Mouse (Mus musculus) midbrain, embryonic 14.5 days (tissue): ENCODE results near the gene Ccdc88b. TPM values are rescaled to one million over a fixed set of nuclear protein-coding genes. Genes with fewer than 3 reads are reported as not detected.

Source experiments
- ATAC-seq: fragments of 200-750 bp; cut with Nextera tagmentation; 2 replicates; pipeline ENCODE4 v1.8.0; 2017; ENCODE audit warnings: moderate number of reproducible peaks, moderate library complexity; ENCODE audit not compliant: low FRiP score, low TSS enrichment
- DNase-seq: peaks from one replicate; pipeline ENCODE4 v3.0.0-alpha.2; 2015
- H3K27ac ChIP-seq: fragments of 300-500 bp; sonication (generic); replicated peaks from 2 replicates; pipeline ENCODE4 v1.5.1; 2014; ENCODE audit warnings: mild to moderate bottlenecking, low read depth, low read length, moderate library complexity
- H3K27me3 ChIP-seq: fragments of 300-500 bp; sonication (generic); 2 replicates; pipeline ENCODE4 v1.6.1; 2014; ENCODE audit warnings: low read length, control low read depth, mixed read lengths; ENCODE audit not compliant: control insufficient read depth, insufficient read depth
- H3K36me3 ChIP-seq: fragments of 300-500 bp; sonication (generic); 2 replicates; pipeline ENCODE4 v1.6.1; 2014; ENCODE audit warnings: low read length, control low read depth; ENCODE audit not compliant: control insufficient read depth, insufficient read depth
- H3K4me1 ChIP-seq: fragments of 300-500 bp; sonication (generic); 2 replicates; pipeline ENCODE4 v1.6.1; 2014; ENCODE audit warnings: mild to moderate bottlenecking, antibody characterized with exemption, low read length, control low read depth; ENCODE audit not compliant: control insufficient read depth, insufficient read depth
- H3K4me2 ChIP-seq: fragments of 300-500 bp; sonication (generic); 2 replicates; pipeline ENCODE4 v1.6.1; 2014; ENCODE audit warnings: mild to moderate bottlenecking, low read length, moderate library complexity
- H3K4me3 ChIP-seq: fragments of 300-500 bp; sonication (generic); replicated peaks from 2 replicates; pipeline ENCODE4 v1.5.1; 2014; ENCODE audit warnings: low read depth, low read length
- H3K9ac ChIP-seq: fragments of 300-500 bp; sonication (generic); replicated peaks from 2 replicates; pipeline ENCODE4 v1.6.1; 2014; ENCODE audit warnings: mild to moderate bottlenecking, low read length, moderate library complexity
- H3K9me3 ChIP-seq: fragments of 300-500 bp; sonication (generic); 2 replicates; pipeline ENCODE4 v1.6.1; 2016; ENCODE audit warnings: low read length, control low read depth, mixed read lengths; ENCODE audit not compliant: control insufficient read depth
- WGBS: fragments of 180-500 bp; shearing (Covaris S2); extraction: QIAGEN DNeasy Blood & Tissue Kit; methylation state at CpG from one replicate; pipeline ENCODE4 v1.1.7; 2014; 5-methylcytosine and 5-hydroxymethylcytosine counted together
- polyA plus RNA-seq: library from polyadenylated mRNA; unstranded; fragments of >200 nt; fragmentation: Nextera tagmentation; extraction: Ambion mirVana; gene quantifications from 2 replicates; pipeline ENCODE4 v1.2.1, GENCODE M21; 2014

Gene Ccdc88b
- polyA plus RNA-seq, 1 experiment from 2014 or later, result 0.49 TPM

DNA sequence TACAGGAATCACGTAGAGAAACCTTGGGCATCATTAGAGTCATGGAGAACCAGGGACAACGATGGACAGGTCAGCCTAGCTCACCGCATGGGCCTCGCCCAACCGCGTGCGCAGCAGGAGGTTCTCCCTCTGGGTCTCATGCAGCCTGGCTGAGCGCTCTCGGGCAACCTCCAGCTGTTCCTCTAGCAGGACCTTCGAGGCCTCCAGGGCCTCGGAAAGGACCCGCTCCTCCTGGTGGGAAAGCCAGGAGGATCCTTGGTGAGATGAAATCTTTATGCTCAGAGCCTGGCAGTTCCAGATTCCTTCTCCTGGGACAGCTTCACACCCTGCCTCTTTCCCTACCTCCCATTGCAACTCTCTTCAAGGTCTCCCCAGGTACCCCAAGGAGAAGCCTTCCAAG lies 3.4 kb downstream of the Ccdc88b start:
- H3K9ac ChIP-seq, result no peak overlapping the region
- peak overlapping the region; percentile 40; the same call in 1 of the 2 replicates for H3K4me2 ChIP-seq
- H3K9me3 ChIP-seq, result no peaks in the 10 kb centered on the region
- ATAC-seq (no peak), DNase-seq (no peak)
- H3K36me3 ChIP-seq, result no peaks in the 10 kb centered on the region
- 91% methylated on average over 12 of the region's 12 CpGs for WGBS
- H3K27ac ChIP-seq, result no peak overlapping the region
- H3K4me3 ChIP-seq, result no peak overlapping the region
- H3K4me1 ChIP-seq, result 0 out of 2 replicates have a peak, but pooled peaks cover 3% of the 10 kb centered on the region
- H3K27me3 ChIP-seq, result no peaks in the 10 kb centered on the region

DNA sequence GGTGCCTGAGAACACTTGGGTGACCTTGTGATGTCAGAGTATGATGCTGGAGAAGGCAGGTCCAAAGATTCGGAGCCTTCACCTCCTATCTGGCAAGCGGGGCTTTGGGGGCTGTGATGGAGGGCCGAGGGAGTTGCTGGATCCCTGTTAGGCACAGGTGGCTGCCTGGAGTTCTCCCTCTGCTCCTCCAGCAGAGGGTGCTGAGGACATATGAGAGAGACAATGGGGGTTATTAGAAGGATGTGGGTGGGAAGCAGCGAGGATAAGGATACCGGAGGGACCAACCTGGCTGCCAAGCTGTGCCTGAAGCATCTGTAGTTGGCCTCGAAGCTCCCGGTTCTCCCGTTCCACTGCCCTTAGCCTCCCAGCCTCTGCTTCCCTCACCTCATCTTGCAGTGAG lies 4.1 kb downstream of the Ccdc88b start:
- H3K4me2 ChIP-seq, result no peak overlapping the region
- H3K9ac ChIP-seq, result no peak overlapping the region
- 71% methylated on average over 8 of the region's 8 CpGs for WGBS
- H3K27ac ChIP-seq, result no peak overlapping the region
- no peaks in the 10 kb centered on the region for H3K36me3 ChIP-seq
- 0 out of 2 replicates have a peak, but pooled peaks cover 3% of the 10 kb centered on the region for H3K4me1 ChIP-seq
- H3K4me3 ChIP-seq, result no peak overlapping the region
- DNase-seq (no peak), ATAC-seq (no peak)
- peaks cover 4% of the 10 kb centered on the region for H3K27me3 ChIP-seq
- H3K9me3 ChIP-seq, result no peaks in the 10 kb centered on the region

DNA sequence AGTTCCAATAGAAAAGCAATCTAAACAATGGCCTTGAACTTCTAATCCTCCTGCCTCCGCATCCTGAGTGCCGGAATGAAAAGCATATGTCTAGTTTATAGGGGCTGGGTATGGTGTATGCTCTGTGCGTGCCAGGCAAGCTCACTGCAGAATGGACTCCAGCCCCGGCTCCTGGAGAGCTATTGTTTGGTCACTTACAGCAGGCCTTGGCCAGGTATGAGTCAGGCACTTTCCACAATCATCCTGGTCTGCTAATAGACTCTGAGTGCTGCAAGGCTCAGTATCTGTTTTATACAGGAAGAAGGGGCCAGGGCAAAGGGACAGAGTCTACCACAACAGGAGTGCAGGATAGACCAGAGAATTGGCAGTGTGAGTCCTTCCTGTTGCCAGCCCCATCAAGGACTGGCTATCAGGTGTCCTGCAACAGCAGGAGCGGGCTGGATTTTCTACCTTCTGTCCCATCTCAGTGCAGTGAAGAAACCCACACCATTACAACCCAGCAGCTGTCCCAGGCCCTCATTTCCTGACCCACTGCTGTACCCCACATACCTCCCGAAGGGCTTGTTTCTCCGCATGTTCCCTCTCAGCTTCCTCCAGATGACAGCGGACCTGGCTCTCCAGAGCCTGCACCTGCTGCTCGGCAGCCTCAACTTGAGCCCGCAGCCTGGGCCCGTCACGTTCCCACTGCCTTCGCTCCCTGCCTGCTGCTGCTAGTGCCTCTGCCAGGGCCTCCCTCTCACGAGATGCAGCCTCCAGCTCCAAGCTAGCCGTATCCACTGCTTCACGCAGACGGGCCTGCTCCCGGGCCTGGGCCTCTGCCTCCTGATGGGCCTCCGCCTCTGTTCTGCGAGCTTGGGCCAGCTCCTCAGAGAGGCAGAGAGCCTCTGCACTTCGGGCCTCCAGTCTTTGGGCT lies 5.4 kb downstream of the Ccdc88b start:
- Histone ChIP-seq H3K36me3 (no peaks in the 10 kb centered on the region), H3K4me2 (no peak overlapping the region), H3K27me3 (peaks cover 17% of the 10 kb centered on the region), H3K4me3 (no peak overlapping the region), H3K9ac (no peak overlapping the region), H3K27ac (no peak overlapping the region), H3K4me1 (0 out of 2 replicates have a peak, but pooled peaks cover 3% of the 10 kb centered on the region), H3K9me3 (no peaks in the 10 kb centered on the region)
- DNase-seq (no peak), ATAC-seq (no peak)
- WGBS, result 74% methylated on average over 21 of the region's 21 CpGs

DNA sequence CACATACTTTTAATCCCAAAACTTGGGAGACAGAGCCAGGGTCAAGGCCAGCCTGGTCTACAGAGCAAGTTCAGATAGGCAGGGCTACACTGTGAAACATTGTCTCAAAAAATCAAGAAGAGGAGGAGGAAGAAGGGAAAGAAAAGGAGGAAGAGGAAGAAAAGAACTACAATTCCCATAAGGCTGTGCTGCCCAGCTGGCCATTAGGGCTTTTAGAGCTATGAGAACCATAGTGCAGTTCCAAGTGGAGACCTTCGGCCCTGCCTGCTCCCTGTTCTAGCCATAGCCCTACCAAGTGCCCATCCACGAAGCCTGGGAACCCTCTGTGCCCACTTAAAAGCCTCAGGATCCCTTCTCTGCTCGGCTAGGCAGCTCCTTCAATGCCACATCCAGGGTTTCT lies 6.5 kb downstream of the Ccdc88b start:
- Histone ChIP-seq H3K9ac (no peak overlapping the region), H3K36me3 (no peaks in the 10 kb centered on the region), H3K27ac (no peak overlapping the region), H3K27me3 (peaks cover 28% of the 10 kb centered on the region), H3K4me2 (no peak overlapping the region), H3K4me1 (0 out of 2 replicates have a peak, but pooled peaks cover 3% of the 10 kb centered on the region), H3K9me3 (no peaks in the 10 kb centered on the region), H3K4me3 (no peak overlapping the region)
- ATAC-seq, result no peak
- WGBS, result 70% methylated on average over 3 of the region's 3 CpGs
- DNase-seq, result no peak

DNA sequence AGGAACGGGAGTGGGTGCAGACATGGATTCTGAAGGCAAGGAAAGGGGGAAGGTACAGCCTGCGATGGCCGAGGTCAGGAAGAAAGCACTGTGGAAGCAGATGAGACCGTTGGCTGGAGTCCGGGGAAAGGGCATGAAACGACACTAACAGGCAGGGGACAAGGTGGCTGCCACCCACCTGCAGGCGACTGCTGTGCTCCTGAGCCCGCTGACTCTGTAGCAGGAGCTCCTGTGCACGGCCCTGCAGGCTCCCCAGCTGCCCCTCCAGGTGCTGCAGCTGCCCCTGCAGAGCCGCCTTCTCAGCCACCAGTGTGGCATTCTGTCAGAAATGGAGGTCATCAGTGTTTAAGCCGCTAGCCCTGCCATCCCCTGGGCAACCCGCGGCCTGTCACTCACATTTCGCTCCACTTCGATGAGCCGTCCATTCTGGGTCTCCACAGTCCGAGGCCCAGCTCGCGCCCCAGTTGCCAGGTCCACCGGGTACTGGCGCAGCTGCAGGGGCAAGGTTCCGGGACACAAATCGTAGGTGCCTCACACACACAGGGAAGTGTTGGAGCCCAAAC lies 8.4 kb downstream of the Ccdc88b start:
- Histone ChIP-seq H3K4me1 (no peaks in the 10 kb centered on the region), H3K36me3 (no peaks in the 10 kb centered on the region), H3K27me3 (peaks cover 35% of the 10 kb centered on the region), H3K27ac (no peak overlapping the region), H3K4me2 (no peak overlapping the region), H3K4me3 (no peak overlapping the region), H3K9me3 (no peaks in the 10 kb centered on the region), H3K9ac (no peak overlapping the region)
- ATAC-seq (no peak), DNase-seq (no peak)
- 65% methylated on average over 23 of the region's 23 CpGs for WGBS

DNA sequence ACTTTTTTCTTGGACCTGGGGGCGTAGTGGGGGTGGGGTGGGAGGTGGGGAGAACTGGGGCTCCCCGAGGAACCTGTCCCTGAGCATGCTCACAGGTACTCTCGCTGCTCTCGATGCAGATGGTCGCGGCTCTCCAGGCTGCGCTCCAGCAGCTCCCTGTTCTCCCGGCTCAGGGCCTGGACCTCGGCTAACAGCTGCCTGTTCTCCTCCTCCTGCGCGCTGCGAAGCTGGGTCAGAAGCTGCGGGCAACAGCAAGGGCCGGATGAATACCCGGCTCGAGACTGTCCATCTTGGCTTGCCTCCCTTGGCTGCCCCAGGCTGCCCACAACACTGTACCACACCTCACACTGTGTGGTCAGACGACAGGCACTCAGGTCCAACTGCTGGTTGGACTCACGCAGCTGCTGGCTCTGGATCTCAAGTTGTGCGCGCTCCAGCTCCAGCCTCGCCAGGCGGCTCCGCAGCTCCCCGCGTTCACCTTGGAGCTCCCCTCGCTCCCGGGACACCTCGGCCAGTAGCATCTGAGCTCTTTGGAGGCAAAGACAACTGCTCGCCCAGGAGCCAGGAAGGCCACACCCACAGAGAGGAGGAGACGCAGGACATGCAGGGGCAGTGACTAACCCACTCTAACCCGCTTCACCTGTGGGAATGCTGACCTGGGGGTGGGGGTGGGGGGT lies 10.0 kb downstream of the Ccdc88b start:
- no peaks in the 10 kb centered on the region for H3K36me3 ChIP-seq
- ATAC-seq (no peak), DNase-seq (peak; percentile 27)
- no peaks in the 10 kb centered on the region for H3K9me3 ChIP-seq
- H3K27me3 ChIP-seq, result peaks cover 35% of the 10 kb centered on the region
- 0 out of 2 replicates have a peak overlapping the region, but pooled peaks have one; percentile 3 for H3K4me3 ChIP-seq
- H3K27ac ChIP-seq, result no peak overlapping the region
- H3K4me1 ChIP-seq, result no peaks in the 10 kb centered on the region
- peak overlapping the region; percentile 38 for H3K4me2 ChIP-seq
- H3K9ac ChIP-seq, result no peak overlapping the region
- 3% methylated on average over 31 of the region's 31 CpGs for WGBS

DNA sequence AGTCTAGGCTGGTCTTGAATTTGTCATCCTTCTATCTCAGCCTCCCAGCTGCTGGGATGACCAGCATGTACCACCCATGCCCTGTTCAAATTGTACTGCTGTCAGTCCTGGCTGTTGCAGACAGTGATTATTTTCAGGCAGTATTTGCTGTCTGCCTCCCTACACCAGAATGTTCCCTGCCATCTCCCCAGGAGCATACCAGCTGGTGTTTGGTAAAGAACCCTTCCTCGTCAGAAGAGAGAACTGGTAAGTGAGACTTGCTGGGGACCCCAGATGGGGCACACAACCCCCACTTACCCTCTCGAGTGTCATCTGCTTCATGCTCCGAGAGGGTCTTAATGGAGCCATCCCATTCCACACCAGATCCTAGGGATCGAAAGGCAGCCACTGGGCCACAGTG lies 12.0 kb downstream of the Ccdc88b start:
- no peak for DNase-seq
- Histone ChIP-seq H3K9me3 (no peaks in the 10 kb centered on the region), H3K9ac (no peak overlapping the region), H3K4me2 (no peak overlapping the region), H3K4me3 (no peak overlapping the region), H3K36me3 (no peaks in the 10 kb centered on the region), H3K4me1 (no peaks in the 10 kb centered on the region), H3K27me3 (peaks cover 42% of the 10 kb centered on the region), H3K27ac (no peak overlapping the region)
- ATAC-seq, result no peak
- 72% methylated on average over 4 of the region's 4 CpGs for WGBS

DNA sequence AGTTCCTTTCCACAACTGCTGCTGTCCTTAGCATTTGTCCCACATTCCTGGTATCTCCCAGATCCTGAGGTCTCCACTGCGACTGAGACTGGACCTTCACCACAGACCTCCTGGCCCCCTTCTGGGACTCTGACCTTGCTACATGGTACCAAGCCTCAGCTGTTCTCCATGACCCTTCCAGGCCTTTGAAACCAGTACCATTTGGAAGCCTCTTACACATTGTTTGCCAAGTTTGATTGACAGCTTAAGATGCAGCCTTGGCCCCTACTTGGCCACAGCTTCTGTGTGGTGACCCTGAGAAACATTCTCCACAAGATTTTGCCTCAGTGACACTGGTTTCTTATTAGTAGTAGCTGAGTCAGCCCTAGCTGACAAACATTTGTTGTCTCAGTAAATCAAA lies 15.7 kb downstream of the Ccdc88b start:
- H3K4me2 ChIP-seq, result no peak overlapping the region
- peaks cover 15% of the 10 kb centered on the region for H3K4me1 ChIP-seq
- H3K9ac ChIP-seq, result no peak overlapping the region
- H3K36me3 ChIP-seq, result no peaks in the 10 kb centered on the region
- H3K27ac ChIP-seq, result no peak overlapping the region
- DNase-seq (no peak), ATAC-seq (no peak)
- 76% methylated on average over 1 of the region's 1 CpGs for WGBS
- H3K4me3 ChIP-seq, result no peak overlapping the region
- no peaks in the 10 kb centered on the region for H3K9me3 ChIP-seq
- H3K27me3 ChIP-seq, result peaks cover 38% of the 10 kb centered on the region; the same call in 1 of the 2 replicates
